Mouse (Mus musculus) heart, postnatal 14 days (tissue): ENCODE measurements at regions not wholly inside any gene's neighbourhood (a gene's known extent, or its start where the extent isn't known, plus 50 kb on each side); places are given as distances from the start of the nearest gene placed in this dataset.

Source experiments
- DNase-seq, 2 experiments: peaks; one replicate each; pipeline ENCODE4 v3.0.0; 2021 to 2022
- intact Hi-C: fragments of 180-260 bp; cut with DNase I; formaldehyde crosslinking; loops from one replicate; pipeline ENCODE4 v1.15.1; 2025

DNA sequence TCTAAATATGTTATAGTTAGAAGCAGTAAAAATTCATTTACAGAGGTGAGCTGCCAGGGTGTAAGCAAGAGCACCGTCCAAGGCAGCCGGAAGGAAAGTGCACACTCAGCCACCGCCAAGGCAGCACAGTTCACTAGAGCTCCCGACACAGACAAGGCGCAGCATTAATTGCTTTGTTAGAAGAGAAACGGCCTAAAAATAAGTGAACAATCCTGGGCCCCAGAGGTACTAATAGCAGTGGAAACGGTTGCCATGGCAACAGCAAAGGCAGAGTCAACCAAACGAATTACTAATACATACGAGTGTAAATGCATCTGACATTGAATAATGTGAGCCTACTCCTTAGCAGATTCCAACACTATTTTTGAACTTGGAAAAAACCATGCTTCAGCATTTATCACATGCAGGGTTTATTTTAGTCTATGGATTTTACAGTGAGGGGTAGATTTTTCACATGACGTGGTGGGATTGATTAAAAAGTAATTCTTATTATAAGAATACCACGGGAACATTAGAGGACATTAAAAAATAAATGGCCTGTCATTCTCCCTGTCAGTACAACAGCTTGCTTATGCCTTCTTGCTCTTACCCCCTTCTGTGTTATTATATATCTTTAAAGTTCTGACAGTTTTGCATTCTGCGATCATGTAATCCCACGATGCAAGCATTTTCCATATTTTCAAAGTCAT is 62.5 kb downstream of the Cavin4 start:
- intact Hi-C loops, result no loop called here
- DNase-seq, result no peak

DNA sequence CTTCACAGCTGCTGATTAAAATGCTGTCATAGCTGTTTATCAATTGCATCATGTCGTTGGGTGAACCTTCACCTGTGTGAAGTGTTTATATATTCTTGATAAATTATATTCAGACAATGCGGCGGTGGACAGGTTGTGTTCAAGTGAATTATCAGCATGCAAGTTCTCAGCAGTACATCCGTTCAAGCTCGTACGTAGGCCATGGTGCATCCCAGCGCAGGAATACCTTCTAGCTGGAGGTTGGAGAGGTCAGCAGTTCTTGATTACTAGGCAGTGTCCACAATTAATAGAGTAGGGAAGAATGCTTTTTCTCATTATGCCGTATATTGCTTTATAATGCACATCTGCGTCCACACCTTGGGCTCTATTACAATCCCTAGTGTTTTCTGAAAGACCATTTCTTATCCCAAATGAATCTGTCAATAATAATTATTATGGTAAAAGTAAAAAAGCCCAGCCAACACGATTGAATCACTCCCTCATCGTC is 63.1 kb downstream of the Cavin4 start:
- intact Hi-C loops, result no loop called here
- DNase-seq, result no peak

DNA sequence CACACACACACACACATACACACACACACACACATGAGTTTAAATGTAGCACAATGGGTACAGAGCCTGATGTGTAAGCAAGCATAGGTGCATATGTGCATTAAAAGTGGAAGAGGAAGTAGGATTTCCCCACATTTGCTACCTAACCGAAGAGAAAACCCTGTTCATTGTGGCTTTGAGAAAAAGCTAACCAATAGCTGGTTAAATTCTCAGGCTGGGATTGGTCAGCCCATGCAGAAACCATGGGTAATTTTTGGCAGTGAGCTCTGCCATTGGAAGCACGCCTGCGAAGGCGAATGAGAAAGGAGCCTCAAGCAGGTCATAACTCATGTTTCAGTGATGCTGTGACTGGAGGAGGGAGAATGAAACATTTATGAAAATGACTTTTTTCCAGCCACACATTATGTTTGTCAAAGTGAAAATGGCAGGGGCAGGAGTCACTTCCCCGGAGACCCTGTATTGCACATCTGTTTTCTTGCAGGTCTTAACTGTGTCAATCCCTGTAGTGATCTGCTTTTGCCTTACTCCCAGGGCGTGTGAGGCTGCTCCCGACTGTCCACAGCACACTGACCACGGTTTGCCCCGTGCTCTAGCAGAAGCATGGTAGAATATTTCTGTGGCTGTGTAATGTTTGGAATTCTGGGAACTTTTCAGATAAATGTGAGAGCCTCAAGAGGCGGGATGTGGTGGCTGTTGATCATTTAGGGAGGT is 71.7 kb downstream of the Cavin4 start:
- intact Hi-C loops, result no loop called here

DNA sequence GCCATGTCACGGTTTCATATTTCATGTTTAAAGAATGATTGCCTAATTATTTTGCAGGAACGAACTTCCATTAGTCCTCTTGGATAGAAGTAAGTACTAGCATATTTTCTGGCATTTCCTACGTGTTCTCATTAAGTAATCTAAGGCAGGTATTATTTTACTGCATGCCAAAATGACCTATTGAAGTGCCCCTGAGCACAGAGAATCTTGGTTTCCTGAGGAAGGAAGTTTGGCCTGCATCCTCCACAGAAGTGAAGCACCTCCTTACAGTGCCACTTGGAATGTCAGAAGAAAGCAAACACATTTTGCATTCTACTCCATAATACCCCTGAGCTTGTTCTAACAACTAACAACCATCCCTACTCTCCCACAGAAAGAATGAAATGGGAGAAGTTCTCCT is 82.9 kb downstream of the Cavin4 start:
- intact Hi-C loops, result no loop called here
- no peak for DNase-seq

More for the DNA sequence above, 71.7 kb downstream of the Cavin4 start:
- DNase-seq, result peak in 1 of 2 experiments; percentile 7

DNA sequence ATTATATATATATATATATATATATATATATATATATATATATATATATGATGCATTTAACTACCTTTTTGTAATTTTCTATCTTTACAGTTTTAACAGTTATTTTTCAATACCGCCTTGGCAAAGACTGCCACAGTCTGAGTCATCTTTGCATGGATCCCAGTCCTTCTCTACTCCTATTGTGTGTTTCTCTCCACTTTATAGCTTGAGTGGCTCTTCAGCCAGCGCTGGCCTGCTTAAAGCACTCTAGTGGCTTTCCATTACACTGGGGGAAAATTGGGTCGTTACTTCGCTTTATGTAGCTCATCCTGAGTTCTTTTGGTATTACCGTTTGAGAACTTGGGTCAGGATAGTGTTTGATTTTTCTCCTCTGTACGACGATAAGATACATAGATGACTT is 86.3 kb downstream of the Cavin4 start:
- intact Hi-C loops, result no loop called here
- no peak for DNase-seq

DNA sequence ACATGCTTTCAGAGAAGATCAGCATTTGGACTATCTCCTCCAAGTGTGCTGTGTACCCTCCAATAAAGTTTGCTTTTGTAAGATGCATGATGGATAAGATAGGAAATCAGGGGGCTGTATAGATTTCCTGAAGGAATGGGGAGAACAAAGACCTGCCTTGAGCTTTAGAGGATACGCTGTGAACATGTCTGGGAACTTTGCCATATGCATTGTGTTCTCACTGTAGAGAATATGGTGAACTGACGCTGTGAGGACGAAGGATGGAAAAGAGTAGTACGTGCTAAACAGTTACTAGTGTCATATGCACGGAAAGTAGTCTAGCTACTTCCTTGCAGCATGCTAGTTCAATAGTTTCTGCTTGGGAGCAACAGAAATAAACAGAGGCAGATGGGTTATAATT is 86.8 kb downstream of the Cavin4 start:
- intact Hi-C loops, result no loop called here
- no peak for DNase-seq

DNA sequence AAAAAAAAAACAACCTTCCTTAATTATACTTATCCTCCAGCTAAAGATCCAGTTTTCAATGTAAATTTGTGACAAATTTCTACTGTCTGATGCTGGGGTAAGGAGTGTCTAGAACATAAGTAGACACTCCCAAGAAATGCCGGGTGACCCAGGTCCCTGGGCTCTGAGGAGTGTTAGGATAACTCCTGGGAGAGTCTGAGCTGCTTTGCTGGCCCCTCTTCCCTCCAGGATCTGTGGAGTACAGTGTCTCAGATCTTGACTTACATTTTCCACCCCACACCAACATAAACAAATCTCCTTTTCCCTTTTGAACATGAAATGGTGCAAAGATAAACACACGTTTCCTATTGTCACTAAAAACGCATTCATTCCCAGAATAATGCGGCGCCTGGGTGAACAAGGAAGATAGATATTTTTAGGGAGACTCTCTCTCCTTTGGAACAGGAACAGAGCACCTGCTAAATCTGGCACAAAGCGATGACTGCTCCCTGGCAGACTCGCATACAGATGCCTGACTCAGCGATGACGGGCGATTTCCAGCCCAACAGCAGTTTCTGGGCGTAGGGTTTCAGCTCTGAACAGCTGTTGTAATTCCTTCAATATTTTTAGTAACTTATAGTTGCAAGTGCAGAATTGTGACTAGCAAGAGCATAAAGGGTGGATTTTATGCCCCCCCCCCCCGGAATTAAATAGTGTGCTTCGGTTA is 91.3 kb downstream of the Cavin4 start:
- intact Hi-C loops, result no loop called here
- peak; percentile 57 to 72 for DNase-seq

DNA sequence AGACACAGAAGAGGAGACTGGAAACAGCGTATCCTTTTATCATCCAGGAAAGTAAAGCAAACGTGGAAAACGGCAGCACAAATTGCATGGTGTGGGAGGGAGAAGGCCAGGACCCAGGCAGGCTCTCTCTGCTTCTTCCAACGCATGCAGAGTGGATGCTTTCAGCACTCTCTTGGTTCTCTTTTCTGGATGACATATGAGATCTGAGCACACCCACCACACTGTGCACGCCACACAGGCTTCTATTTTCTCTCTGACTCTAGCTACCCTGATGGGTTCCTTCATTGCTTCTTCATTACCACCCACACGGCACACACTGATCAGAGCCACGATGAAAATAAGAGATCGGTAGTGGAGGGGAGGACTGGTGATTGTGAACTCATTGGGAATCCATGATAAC is 97.3 kb downstream of the Cavin4 start:
- DNase-seq, result no peak
- intact Hi-C loops, result no loop called here

DNA sequence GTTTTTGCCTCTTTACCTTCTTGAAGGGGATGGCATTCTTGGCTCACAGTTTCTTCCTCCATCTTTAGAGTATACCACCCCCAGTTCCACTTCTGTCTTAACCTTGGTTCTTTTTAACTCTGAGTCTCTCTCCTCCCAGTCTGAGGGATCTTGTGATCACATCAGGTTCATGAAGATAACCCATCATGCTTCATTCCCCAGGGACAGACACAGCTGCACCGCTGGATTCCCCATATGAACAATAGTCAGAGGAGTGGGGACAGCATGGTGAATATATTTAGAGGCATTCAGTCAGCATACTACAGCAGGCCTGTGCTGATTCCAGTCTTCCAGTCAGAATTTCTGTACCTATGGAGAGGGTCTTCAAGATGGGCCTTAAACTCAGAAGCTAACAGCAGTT is 103.1 kb downstream of the Cavin4 start:
- intact Hi-C loops, result no loop called here
- DNase-seq, result no peak

DNA sequence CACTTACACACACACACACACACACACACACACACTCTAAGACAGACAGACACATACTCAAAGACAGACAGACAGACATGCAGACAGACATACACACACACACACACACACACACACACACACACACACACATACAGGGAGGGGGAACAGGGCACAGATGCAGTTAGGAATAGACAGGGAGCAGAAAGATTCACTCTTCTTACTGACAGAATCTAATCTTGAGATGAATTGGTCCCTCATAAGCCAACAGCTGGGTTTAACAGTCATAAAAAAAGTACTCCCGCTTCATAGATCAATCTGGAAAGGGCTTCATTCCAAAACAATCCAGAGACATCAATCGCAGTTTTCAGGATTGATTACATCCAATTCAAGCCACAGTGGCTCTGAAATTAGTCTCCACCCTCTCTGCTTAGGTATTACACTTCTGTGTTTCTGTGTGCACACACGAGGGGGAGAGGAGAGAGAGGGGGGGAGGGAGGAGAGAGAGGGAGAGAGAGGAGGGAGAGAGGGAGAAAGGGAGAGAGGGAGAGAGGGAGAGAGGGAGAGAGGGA is 107.2 kb downstream of the Cavin4 start:
- intact Hi-C loops, result loop anchor here (2.0 kb wide), 1 partner anchor 78 kb away; no protein-coding TSS in a partner anchor
- DNase-seq, result no peak

DNA sequence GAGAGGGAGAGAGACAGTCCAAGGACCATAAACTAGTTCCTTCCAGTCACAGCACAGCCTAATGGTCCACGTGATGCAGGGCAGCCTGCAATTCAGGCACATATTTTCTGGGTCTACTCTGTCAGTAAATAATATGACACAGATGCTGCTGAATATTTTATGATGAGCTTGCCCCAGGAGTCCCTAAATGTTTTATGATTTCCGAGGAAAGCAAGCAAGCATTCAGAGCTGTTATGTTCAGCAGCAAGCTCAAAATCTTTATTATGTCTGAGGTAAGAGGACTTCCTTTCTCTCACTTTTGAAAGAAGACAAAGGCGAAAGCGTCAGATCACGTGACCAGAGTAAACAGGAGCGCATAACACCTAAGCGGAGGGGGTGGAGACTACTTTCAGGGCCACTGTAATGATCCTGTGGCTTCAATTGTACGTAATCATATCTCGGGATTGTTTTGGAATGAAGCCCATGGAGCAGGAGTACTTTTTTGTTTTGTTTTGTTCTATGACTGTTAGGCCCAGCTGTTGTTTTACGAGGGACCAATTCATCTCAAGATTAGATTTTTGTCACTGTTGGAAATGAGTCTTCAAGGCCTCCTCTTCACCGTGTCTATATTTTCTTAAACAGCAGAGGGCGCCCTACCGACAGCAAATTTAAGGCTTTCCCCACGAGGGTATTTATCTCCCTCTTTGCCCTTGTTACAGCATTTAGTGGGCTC is 107.8 kb downstream of the Cavin4 start:
- intact Hi-C loops, result loop anchor here (2.0 kb wide), 1 partner anchor 78 kb away; no protein-coding TSS in a partner anchor
- peak in 1 of 2 experiments; percentile 59 for DNase-seq

DNA sequence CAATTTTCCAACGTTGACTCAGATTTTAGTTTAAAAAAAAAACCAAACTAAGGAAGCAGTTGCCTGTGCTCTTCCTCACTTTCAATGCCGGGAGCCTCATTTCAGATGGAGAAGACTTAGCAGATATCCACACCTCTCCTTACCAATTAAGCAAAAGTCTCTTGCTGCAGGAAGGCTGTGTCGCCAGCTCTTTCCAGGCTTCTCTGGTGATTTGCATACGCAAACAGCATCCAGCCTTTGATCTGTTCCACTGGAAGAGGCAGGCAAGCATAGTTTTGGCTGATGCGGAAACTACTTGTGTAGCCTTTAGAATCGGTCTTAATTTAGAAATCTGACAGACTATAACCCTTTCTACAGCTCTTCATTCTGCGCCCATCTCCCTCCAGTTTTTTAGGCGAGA is 108.5 kb downstream of the Cavin4 start:
- intact Hi-C loops, result loop anchor here (2.0 kb wide), 1 partner anchor 79 kb away; no protein-coding TSS in a partner anchor
- DNase-seq, result no peak

DNA sequence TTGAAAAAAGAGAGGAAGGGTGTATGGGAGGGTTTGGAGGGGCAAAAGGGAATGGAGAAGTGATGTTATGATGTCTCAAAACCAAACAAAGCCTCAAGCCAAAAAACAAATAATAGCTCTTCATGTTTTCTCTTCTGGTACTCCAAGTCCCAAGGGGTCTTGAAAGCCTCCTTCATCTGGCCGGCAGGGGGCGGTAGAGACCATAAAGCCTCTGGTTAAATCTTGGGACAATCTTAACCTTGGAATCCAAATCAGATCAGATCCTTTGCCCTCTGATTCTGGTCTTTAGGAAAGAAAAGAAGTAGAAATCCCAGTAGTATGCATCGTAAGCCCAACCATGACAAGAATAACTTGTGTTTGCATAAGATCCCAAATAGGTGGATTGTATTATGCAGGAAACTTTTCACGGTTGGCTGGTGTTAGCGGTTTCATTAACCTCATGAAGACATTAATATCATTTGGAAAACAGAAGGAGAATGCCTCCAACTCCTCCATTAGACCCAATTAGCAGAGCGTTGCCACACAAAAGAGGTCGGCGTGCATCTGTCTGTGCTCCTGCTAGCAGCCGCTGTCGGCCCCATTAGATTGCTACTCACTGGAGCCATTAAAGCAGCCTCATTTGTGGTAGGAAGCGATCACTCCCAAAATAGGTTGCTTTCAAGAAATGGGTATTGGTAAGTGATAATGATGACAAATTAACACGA is 116.0 kb downstream of the Cavin4 start:
- intact Hi-C loops, result loop anchor here (2.0 kb wide), 2 partner anchors 471 to 541 kb away; no protein-coding TSS in a partner anchor
- peak; percentile 56 to 72 for DNase-seq

DNA sequence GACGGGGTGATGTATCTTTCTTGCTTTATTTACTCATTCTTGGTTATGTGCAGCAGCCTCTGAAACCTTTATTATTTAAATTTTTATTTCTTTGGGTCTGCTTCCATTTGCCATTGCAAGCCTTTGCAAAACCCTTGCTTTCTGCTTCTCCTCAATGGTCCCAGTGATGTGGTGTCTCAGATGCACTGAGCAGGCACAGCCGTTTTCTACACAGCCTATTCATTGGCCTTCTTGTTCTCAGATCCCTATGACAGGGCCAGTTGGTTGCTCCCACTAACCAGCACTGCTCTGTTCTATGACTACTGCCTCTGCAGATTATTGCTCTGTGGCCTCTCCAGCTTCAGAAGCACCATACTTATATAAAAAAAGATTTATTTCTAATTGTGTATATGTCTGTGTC is 116.6 kb downstream of the Cavin4 start:
- no peak for DNase-seq
- intact Hi-C loops, result loop anchor here (2.0 kb wide), 2 partner anchors 471 to 541 kb away; no protein-coding TSS in a partner anchor

DNA sequence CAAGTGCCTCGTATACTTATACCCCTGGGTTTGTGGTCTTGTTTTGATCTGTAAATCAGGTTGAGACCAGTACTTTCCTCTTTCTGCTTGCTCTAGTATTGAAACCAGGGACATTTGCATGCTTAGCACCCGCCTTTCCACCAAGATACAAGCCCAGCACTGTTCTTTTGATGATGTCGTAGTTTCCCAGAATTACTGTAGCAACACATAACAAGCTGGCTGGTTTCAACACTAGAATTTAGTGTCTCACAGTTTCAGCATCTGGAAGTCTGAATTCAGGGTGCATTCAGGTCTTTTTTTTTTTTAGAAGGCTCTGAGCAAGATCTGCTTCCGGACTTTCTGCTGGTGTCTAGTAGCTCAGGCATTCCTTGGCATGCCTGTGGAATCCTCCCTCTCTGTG is 117.8 kb downstream of the Cavin4 start:
- intact Hi-C loops, result no loop called here
- DNase-seq, result no peak

DNA sequence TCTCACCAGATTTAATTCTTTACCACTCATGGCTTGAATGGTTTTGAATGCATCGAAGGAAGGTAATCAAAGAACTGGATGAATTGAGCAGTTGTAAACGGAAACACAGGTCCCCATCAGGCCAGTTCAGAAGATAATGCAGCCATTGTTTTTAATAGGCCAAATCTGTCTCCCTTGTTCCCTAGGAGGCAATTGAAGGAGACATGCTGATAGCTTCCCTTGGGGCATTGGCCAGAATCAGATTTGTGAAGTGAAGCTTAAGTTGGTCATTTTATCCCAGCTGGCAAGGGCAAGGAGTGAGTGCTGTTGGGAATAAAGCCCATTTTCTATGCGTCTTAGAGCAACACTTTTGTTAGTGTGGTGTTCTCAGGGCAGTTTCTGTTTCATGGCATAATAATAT is 119.4 kb downstream of the Cavin4 start:
- intact Hi-C loops, result no loop called here
- no peak for DNase-seq

DNA sequence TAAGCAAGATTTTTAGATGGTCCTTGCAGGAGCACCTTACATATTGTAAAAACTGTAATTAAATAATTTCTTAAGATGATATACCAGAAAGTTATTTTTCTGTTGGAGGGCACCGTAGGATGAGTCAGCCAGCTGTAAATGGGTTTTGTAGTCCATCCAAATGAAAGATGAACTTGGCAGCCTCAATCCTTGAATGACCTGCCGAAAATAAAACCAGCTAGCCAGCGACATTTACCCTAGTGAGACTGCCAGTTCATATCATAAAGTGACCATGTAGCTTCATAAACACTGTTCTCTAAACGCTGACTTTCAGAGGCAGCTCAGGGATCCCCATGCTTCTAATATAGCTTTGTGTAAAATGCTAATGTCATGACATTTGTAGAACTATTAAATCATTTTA is 127.8 kb downstream of the Cavin4 start:
- intact Hi-C loops, result no loop called here
- peak in 1 of 2 experiments; percentile 16 for DNase-seq

DNA sequence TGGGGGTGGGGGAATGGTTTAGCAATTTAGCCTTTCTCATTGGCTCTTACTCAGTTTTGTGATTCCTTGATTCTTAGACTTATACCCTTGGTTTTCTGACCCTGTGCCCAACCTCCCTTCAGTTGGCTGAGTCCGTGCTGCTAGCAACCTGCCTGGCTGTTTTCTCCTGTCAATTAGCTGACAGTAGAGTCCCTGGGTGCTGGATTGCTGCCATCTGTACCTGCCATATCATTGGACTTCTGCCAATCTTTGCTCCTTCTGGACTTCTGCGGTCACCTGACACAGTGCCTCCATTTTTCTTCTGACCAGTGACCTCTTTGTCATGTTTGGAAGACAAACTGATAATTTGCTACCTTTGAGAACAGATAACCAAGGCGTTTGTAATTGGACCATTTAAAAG is 140.5 kb downstream of the Cavin4 start:
- DNase-seq, result peak in 1 of 2 experiments; percentile 4
- intact Hi-C loops, result no loop called here

DNA sequence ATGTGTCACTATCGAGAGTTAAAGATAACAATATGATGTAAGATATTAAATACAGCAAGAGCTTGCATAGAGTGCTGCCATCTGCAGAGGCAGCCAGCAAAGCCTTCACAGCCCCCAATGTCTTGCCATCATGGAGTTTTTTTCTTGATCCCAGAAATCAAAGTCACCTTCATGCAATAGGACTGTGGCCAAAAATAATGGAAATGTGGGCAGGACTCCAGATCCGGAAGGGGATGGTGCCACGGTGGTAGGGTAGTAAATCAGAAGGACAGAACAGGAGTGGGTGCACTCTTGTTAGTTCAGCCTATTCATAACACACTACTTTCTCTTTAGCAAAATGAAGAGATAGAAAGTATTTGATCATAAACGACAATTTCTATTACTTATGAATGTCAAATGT is 145.3 kb downstream of the Cavin4 start:
- peak in 1 of 2 experiments; percentile 11 for DNase-seq
- intact Hi-C loops, result no loop called here

DNA sequence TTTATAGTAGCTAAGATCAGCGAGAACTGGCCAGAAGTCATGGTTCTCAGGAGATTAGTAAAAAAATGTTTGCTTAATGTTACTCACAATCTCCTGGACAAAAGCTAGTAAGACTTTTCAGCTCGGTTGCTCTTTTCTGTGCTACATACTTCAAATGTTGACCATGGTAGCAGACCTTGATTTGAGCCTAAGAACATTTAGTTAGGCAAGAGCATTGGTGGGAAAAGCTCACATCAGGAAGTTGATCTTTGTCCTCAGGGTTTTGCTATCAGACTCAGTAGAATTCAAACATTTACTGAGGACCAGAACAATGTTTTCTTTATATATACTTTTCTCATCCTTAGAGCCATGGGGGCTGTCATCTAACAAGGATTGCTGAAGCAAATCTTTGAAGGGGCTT is 170.4 kb downstream of the Cavin4 start:
- no peak for DNase-seq
- intact Hi-C loops, result no loop called here
